Mouse (Mus musculus) kidney, adult 2 months (tissue): ENCODE results near the gene Tsks. TPM values are rescaled to one million over a fixed set of nuclear protein-coding genes. Genes with fewer than 3 reads are reported as not detected.

Experiments
- DNase-seq: peaks from one replicate; pipeline ENCODE4 v3.0.0; 2021
- H3K27ac ChIP-seq: fragments of 200-500 bp; 2 replicates; pipeline ENCODE4 v1.5.1; 2012; ENCODE audit warnings: low read depth, low read length, control low read depth, inconsistent platforms; ENCODE audit not compliant: insufficient read depth
- H3K27me3 ChIP-seq: fragments of 200-500 bp; replicated peaks from 2 replicates; pipeline ENCODE4 v1.6.1; 2012; ENCODE audit warnings: mild to moderate bottlenecking, moderate library complexity, low read length, inconsistent platforms; ENCODE audit not compliant: control insufficient read depth, insufficient read depth
- H3K36me3 ChIP-seq: fragments of 200-500 bp; 2 replicates; pipeline ENCODE4 v1.6.1; 2012; ENCODE audit warnings: mild to moderate bottlenecking, moderate library complexity, low read length, inconsistent platforms; ENCODE audit not compliant: control insufficient read depth, insufficient read depth
- H3K4me1 ChIP-seq: fragments of 200-500 bp; 2 replicates; pipeline ENCODE4 v1.6.1; 2011; ENCODE audit warnings: low read length; ENCODE audit not compliant: control insufficient read depth, insufficient read depth
- H3K4me3 ChIP-seq: fragments of 200-500 bp; 2 replicates; pipeline ENCODE4 v1.5.1; 2011; ENCODE audit warnings: mild to moderate bottlenecking, low read depth, low read length, control low read depth; ENCODE audit not compliant: insufficient read depth
- CTCF ChIP-seq: fragments of 200-500 bp; conservative IDR thresholded peaks from 2 replicates; pipeline ENCODE4 v1.5.1; 2011; ENCODE audit warnings: low read depth, mild to moderate bottlenecking, control low read depth, low read length, moderate library complexity, mixed read lengths; ENCODE audit not compliant: insufficient read depth, insufficient read length
- POLR2A ChIP-seq: fragments of 200-500 bp; IDR thresholded peaks from one replicate; pipeline ENCODE4 v1.6.1; 2011; ENCODE audit warnings: low read depth, low read length, control low read depth
- WGBS: fragments of 180-500 bp; shearing (Covaris S2); methylation state at CpG from one replicate; pipeline ENCODE4 v1.1.7; 2018; 5-methylcytosine and 5-hydroxymethylcytosine counted together
- polyA plus RNA-seq: library from polyadenylated mRNA; depleted of rRNA; stranded (reverse); fragments of >200 nt; gene quantifications from 2 replicates; pipeline ENCODE4 v1.2.3, GENCODE M21; 2012

Gene Tsks
- polyA plus RNA-seq, 1 experiment: 0.11 TPM

DNA sequence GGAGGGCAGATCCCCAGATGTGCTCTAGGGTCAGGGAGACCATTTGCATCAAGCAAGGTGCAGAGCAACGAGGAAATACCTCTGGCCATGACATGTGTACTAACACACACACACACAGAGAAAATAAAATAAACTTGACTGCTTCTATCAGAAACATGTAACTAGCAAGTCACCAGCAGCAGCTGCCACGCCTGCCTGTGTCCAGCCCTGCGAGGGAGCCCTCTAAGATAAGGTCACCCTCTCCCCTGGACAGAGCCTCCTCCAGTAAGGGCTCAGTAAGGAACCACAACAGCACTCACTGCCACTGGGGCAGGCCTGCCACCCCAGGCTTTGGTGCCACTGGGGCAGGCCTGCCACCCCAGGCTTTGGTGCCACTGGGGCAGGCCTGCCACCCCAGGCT, 24.8 kb upstream of the Tsks start:
- Histone ChIP-seq H3K27me3 (no peaks in the 10 kb centered on the region), H3K36me3 (no peaks in the 10 kb centered on the region), H3K4me1 (no peaks in the 10 kb centered on the region), H3K4me3 (no peak overlapping the region), H3K27ac (no peak overlapping the region; the same call in 1 of the 2 replicates)
- TF ChIP-seq CTCF: no peak
- no peak for TF ChIP-seq POLR2A
- DNase-seq: no peak
- 66% methylated on average over 3 of the region's 3 CpGs for WGBS

DNA sequence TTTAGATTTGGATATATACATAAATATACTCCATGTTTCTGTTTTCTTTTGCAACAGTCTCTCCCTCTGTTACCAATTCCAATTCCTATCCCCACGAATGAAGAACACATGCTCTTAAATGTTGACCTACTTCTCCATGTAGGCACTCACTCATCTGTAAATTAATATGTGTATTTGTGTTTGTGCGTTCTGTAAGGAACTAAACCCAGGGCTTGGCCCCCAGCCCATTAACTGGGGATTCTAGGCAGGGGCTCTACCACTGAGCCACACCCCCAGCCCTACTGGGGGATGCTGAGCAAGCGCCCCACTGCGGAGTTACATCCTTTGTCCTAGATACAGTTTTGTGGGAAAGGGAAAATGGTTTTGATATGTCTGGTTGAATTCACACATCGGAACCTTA, 23.9 kb upstream of the Tsks start:
- H3K4me1 ChIP-seq: no peaks in the 10 kb centered on the region
- H3K27me3 ChIP-seq: no peaks in the 10 kb centered on the region
- no peak for DNase-seq
- H3K4me3 ChIP-seq: no peak overlapping the region
- TF ChIP-seq CTCF: no peak
- TF ChIP-seq POLR2A: no peak
- H3K27ac ChIP-seq: no peak overlapping the region
- no peaks in the 10 kb centered on the region; the same call in 1 of the 2 replicates for H3K36me3 ChIP-seq
- 76% methylated on average over 5 of the region's 5 CpGs for WGBS

DNA sequence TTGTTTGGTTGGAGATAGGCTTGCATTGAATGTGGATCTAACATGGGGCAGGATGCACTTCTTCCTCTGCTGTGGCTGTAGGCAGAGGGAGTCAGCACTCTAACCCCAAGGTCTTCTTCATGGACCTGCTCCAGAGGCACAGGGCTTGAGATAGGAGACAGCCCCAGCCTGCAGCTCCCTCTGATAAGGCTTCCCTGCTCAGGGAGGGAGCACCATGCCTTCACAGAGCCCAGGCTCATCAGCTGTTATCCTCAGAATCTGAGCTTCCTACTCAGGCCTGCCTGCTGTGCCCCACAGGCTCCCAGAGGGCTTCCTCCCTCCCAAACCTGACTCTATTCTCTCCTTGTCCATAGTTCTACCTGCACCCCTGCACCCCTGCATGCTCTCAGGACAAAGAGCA, 20.5 kb upstream of the Tsks start:
- H3K27ac ChIP-seq: no peak overlapping the region
- no peak for TF ChIP-seq POLR2A
- TF ChIP-seq CTCF: no peak
- no peaks in the 10 kb centered on the region; the same call in 1 of the 2 replicates for H3K36me3 ChIP-seq
- DNase-seq: no peak
- no peak overlapping the region for H3K4me3 ChIP-seq
- no peaks in the 10 kb centered on the region for H3K27me3 ChIP-seq
- H3K4me1 ChIP-seq: no peaks in the 10 kb centered on the region

DNA sequence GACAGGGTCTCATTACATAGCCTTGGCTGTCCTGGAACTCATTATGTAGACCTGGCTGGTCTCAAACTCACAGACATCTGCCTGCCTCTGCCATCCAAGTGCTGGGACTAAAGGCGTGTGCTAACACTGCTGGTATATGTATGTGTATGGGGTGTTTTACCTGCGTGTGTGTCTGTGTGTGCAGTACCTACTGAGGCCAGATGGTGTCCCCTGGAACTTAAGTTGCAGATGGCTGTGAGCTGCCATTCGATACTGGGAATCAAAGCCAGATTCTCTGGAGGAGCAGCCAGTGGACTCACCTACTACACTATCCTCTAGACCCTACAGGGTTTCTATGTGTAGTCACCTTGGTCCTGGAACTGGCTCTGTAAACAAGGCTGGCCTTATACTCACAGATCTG, 17.5 kb upstream of the Tsks start:
- WGBS: 44% methylated on average over 3 of the region's 3 CpGs
- no peak for TF ChIP-seq POLR2A
- TF ChIP-seq CTCF: peak; percentile 70
- Histone ChIP-seq H3K4me3 (no peak overlapping the region), H3K36me3 (no peaks in the 10 kb centered on the region; the same call in 1 of the 2 replicates), H3K4me1 (peaks cover 8% of the 10 kb centered on the region; the same call in 1 of the 2 replicates), H3K27me3 (no peaks in the 10 kb centered on the region), H3K27ac (no peak overlapping the region)
- peak; percentile 63 for DNase-seq

DNA sequence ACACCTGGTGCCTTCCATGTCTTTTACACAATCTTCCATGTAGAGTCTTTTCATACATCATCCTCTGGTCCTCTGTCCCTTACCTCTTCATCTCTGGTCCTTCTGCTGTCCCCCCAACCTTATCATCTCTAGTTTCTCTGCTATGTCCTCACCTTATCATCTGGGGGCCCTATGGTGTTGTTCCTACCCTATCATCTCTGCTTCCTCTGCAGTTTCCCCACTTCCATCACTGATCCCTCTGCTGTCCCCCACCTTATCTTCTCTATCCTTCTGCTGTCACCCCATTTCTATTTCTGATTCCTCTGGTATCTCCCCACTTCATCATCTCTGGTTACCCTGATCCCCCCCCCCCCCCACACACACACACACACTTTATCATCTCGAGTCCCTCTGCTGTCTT, 14.4 kb upstream of the Tsks start:
- Histone ChIP-seq H3K27me3 (no peaks in the 10 kb centered on the region), H3K36me3 (no peaks in the 10 kb centered on the region; the same call in 1 of the 2 replicates), H3K4me3 (peak overlapping the region; percentile 99), H3K4me1 (peaks cover 9% of the 10 kb centered on the region; the same call in 1 of the 2 replicates), H3K27ac (no peak overlapping the region; the same call in 1 of the 2 replicates)
- TF ChIP-seq CTCF (no peak), POLR2A (no peak)
- WGBS: 0% methylated on average over 1 of the region's 1 CpGs
- no peak for DNase-seq

DNA sequence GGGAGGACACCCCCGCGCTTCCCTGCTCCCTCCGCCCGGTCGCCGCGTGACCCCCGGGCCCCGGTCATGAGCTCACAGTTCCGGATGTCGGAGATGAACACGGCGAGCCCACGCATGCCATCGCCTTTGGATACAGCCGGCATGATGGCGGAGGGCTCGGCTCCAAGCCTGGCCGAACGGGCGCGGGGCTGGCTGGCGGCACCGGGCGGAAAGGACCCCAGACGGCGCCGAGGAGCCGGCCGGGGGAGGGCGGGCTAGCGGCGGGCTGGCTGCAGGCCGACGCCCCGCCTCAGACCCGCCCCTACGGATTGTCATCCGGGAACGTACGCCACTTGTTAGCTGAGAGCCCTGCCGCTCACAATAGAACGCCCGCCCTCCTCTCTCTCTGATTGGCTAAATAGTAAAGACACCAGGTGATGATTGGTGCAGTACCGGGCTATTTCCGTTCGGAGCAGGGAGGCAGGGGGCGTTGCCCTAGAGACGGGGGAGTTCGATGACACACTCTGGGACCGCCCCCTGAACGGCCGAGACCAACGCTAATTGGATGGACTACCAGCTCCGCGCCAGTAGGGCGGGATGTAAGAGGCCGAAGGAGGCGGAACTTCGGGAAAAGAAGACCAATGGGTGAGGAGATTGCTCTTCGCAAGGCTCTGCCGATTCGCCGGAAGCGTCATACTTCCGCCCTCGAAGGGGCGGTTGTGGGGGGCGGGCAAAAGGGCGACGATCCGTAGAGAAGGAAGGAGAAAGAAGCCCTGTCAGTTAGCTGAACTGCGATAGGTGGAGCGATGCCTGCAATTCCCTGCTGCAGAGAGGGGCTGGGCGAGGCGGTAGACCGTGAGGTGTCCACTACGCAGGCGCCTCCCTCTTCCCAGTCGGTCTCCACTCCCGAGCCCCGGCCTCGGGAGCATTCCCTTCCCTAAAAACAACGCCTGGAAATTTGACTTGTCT, 13.5 kb upstream of the Tsks start, which contains the start of gene Ap2a1:
Ap2a1 (minus strand) TSS at position 293 of the 948 bp plus-strand sequence.
- DNase-seq: peak; percentile 100
- peak within 1 kb of the TSS; percentile 97 for H3K27ac ChIP-seq
- H3K36me3 ChIP-seq: no peaks in the 10 kb centered on the region
- no peaks in the 10 kb centered on the region for H3K27me3 ChIP-seq
- peak within 1 kb of the TSS; percentile 99 for H3K4me3 ChIP-seq
- peaks cover 9% of the 10 kb centered on the region; the same call in 1 of the 2 replicates for H3K4me1 ChIP-seq
- TF ChIP-seq POLR2A (peak; percentile 69), CTCF (no peak)
- 1% methylated on average over 84 of the region's 84 CpGs for WGBS

DNA sequence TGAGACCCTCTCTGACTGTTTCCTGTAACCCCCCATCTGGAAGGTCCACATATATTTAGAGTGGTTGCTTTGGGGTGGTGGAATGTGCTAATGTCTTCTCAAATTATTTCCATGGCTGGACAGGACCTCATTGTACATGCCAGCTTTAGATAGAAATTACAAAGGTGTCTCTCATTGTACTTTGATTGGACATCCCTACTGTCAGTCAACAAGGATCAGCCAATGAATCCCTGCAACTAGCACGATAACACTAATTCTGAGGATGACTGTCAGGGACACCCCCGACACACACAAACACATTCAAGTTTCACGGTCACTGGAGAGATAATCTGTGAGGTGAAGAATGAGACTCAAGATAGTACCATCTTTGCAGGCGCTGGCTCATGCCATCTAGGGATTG, 4.3 kb upstream of the Tsks start:
- no peak for DNase-seq
- no peak overlapping the region for H3K27ac ChIP-seq
- 92% methylated on average over 4 of the region's 4 CpGs for whole genome bisulfite sequencing
- H3K4me3 ChIP-seq: no peak overlapping the region
- no peaks in the 10 kb centered on the region for H3K27me3 ChIP-seq
- no peaks in the 10 kb centered on the region for H3K4me1 ChIP-seq
- TF ChIP-seq CTCF (no peak), POLR2A (no peak)
- H3K36me3 ChIP-seq: no peaks in the 10 kb centered on the region
